Mouse (Mus musculus): Measurements from ENCODE around the gene Dlgap1.

- TF ChIP-seq CTCF (conservative IDR thresholded peaks at IDR 0.05; ENCODE audit: low read length), result no peak
- TF ChIP-seq NANOG (IDR thresholded peaks at IDR 0.05; ENCODE audit: borderline replicate concordance, low read length), result peak; percentile 4; the same call in 1 of the 2 replicates
- peak; percentile 24; the same call in 1 of the 2 replicates for TF ChIP-seq POU5F1 (IDR thresholded peaks at IDR 0.05; ENCODE audit: borderline replicate concordance, low read length)
Measured at GRCm38 (mm10) chr17:70735396-70735795, 766.5 kb downstream of the Dlgap1 start.
